Mouse (Mus musculus): ENCODE data around the gene Gm1673. TPM values are rescaled to one million over a fixed set of nuclear protein-coding genes. Genes with fewer than 3 reads are reported as not detected.

Gene Gm1673
- polyA plus RNA-seq, 1 experiment from 2014 or later, result 81.0 TPM

DNA sequence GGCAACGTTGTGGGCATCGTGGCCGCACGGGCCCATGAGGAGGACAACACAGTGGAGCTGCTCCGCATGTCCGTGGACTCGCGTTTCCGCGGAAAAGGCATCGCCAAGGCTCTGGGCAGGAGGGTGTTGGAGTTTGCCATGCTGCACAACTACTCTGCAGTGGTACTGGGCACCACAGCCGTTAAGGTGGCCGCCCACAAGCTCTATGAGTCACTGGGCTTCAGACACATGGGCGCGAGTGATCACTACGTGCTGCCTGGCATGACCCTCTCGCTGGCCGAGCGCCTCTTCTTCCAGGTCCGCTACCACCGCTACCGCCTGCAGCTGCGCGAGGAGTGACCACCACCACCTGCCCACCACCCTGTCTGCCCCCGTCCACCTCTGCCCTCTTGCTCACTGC lies 17.6 kb downstream of the Gm1673 start:
- Histone ChIP-seq H3K9me3 (ENCODE audit: control insufficient read depth, low read length) (no peaks in the 10 kb centered on the region), H3K27ac (replicated peaks; ENCODE audit: low read depth, low read length) (no peak overlapping the region), H3K36me3 (ENCODE audit: control insufficient read depth, insufficient read depth, low read length) (no peaks in the 10 kb centered on the region), H3K4me3 (ENCODE audit: low read depth, low read length) (no peak overlapping the region), H3K9ac (ENCODE audit: low read depth, low read length) (no peak overlapping the region), H3K4me1 (ENCODE audit: control insufficient read depth, insufficient read depth, low read length) (peaks cover 1% of the 10 kb centered on the region; the same call in 1 of the 2 replicates), H3K4me2 (ENCODE audit: low read depth, low read length) (no peak overlapping the region), H3K27me3 (replicated peaks; ENCODE audit: control insufficient read depth, insufficient read depth, low read length) (peaks cover 39% of the 10 kb centered on the region)
- no peak for DNase-seq (ENCODE audit: low spot score)
- WGBS, result 94% methylated on average over 25 of the region's 25 CpGs
- ATAC-seq (ENCODE audit: low read depth), result no peak

DNA sequence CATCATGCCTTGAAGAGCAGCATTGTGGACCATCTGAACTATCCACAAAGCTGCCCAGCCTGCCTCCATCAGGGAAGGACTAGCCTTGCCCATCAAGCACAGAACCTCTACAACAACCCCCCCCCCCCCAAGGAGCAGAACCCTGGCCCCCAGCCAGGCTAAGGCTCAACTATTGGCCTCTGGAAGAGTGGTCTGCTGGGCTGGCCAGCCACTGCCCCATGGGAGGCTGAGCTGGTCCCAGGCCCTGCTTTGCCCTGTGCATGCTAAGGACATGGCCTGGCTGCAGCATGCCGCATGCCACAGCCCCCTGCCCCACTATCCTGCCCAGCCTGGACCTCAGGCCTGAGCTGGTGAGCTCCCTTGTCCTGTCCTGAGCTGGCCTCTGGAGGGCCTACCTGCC lies 18.2 kb downstream of the Gm1673 start:
- Histone ChIP-seq H3K27me3 (replicated peaks; ENCODE audit: control insufficient read depth, insufficient read depth, low read length) (peaks cover 33% of the 10 kb centered on the region), H3K4me3 (ENCODE audit: low read depth, low read length) (no peak overlapping the region), H3K9me3 (ENCODE audit: control insufficient read depth, low read length) (no peaks in the 10 kb centered on the region), H3K27ac (replicated peaks; ENCODE audit: low read depth, low read length) (no peak overlapping the region), H3K36me3 (ENCODE audit: control insufficient read depth, insufficient read depth, low read length) (no peaks in the 10 kb centered on the region), H3K9ac (ENCODE audit: low read depth, low read length) (no peak overlapping the region), H3K4me2 (ENCODE audit: low read depth, low read length) (no peak overlapping the region), H3K4me1 (ENCODE audit: control insufficient read depth, insufficient read depth, low read length) (no peaks in the 10 kb centered on the region; the same call in 1 of the 2 replicates)
- WGBS, result no CpG with 5 or more reads among the region's 1 CpGs
- no peak for ATAC-seq (ENCODE audit: low read depth)
- no peak for DNase-seq (ENCODE audit: low spot score)

DNA sequence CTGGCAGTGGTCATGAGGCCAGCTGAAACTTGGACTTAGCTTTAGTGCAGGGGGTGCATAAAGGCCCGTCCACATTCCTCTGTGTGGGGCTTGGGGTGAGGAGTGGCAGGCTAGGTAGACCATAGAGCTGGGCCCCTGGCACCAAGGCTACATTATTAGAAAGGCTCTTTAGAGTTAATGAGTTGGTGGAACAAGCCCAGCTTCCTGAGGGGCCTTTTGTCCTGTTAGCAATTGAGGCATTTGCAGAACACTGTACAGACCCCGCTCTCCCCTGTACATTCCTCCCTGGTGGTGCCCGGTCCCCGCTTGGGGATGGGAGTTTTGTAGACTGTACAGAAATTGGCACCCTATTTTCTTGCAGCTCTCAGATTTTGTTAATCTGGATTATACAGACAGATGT lies 19.4 kb downstream of the Gm1673 start:
- H3K9ac ChIP-seq (ENCODE audit: low read depth, low read length), result no peak overlapping the region
- H3K27me3 ChIP-seq (replicated peaks; ENCODE audit: control insufficient read depth, insufficient read depth, low read length), result peaks cover 22% of the 10 kb centered on the region
- no peaks in the 10 kb centered on the region for H3K36me3 ChIP-seq (ENCODE audit: control insufficient read depth, insufficient read depth, low read length)
- ATAC-seq (ENCODE audit: low read depth) (no peak), DNase-seq (ENCODE audit: low spot score) (no peak)
- no peaks in the 10 kb centered on the region; the same call in 1 of the 2 replicates for H3K4me1 ChIP-seq (ENCODE audit: control insufficient read depth, insufficient read depth, low read length)
- no peak overlapping the region for H3K27ac ChIP-seq (replicated peaks; ENCODE audit: low read depth, low read length)
- no peak overlapping the region for H3K4me2 ChIP-seq (ENCODE audit: low read depth, low read length)
- H3K9me3 ChIP-seq (ENCODE audit: control insufficient read depth, low read length), result no peaks in the 10 kb centered on the region
- H3K4me3 ChIP-seq (ENCODE audit: low read depth, low read length), result no peak overlapping the region
- WGBS, result 88% methylated on average over 4 of the region's 4 CpGs

DNA sequence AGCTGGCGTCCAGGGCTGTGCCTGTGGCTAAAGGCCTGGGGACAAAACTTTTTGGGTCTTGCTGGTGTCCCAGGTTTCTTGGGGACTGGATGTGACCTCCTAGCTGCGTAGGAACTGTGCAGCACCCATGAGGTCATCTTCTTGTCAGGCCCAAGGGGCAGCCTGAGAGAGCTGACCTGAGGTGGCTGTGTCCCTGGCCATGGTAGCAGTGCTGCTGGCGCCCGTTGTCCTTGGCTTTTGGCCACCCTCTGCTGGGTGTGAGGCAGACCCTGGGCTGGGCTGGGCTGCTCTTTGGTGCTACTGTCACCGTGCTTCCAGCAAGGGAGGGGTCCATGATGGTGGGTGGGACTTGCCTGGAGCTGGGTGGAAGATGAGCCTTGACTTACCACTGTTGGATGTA lies 21.4 kb downstream of the Gm1673 start:
- Histone ChIP-seq H3K27me3 (replicated peaks; ENCODE audit: control insufficient read depth, insufficient read depth, low read length) (peaks cover 2% of the 10 kb centered on the region; the same call in 1 of the 2 replicates), H3K4me1 (ENCODE audit: control insufficient read depth, insufficient read depth, low read length) (no peaks in the 10 kb centered on the region), H3K27ac (replicated peaks; ENCODE audit: low read depth, low read length) (no peak overlapping the region), H3K4me3 (ENCODE audit: low read depth, low read length) (no peak overlapping the region), H3K9ac (ENCODE audit: low read depth, low read length) (no peak overlapping the region), H3K4me2 (ENCODE audit: low read depth, low read length) (no peak overlapping the region), H3K9me3 (ENCODE audit: control insufficient read depth, low read length) (no peaks in the 10 kb centered on the region), H3K36me3 (ENCODE audit: control insufficient read depth, insufficient read depth, low read length) (no peaks in the 10 kb centered on the region)
- ATAC-seq (ENCODE audit: low read depth) (no peak), DNase-seq (ENCODE audit: low spot score) (no peak)
- 83% methylated on average over 5 of the region's 5 CpGs for WGBS

DNA sequence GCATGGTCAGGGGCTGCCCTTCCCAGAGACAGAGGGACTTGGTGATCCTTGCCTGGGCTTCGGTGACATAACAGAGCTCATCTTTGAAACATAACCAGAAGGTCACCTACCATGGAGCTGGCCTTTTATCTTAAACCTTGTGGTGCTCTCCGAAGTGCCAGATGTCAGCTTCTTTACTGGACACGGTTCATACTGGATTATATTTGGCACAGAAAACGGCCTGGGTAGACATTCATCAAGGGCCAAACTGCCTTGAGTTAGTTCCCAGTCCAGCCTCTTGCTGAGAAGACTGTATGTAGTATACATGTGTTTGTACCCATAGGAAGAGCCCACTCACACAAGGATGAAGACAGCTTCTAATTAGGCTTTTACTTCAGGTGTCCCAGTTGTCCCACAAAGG lies 23.6 kb downstream of the Gm1673 start:
- Histone ChIP-seq H3K27me3 (replicated peaks; ENCODE audit: control insufficient read depth, insufficient read depth, low read length) (no peaks in the 10 kb centered on the region), H3K9ac (ENCODE audit: low read depth, low read length) (no peak overlapping the region), H3K36me3 (ENCODE audit: control insufficient read depth, insufficient read depth, low read length) (no peaks in the 10 kb centered on the region), H3K27ac (replicated peaks; ENCODE audit: low read depth, low read length) (no peak overlapping the region), H3K9me3 (ENCODE audit: control insufficient read depth, low read length) (no peaks in the 10 kb centered on the region), H3K4me2 (ENCODE audit: low read depth, low read length) (no peak overlapping the region), H3K4me1 (ENCODE audit: control insufficient read depth, insufficient read depth, low read length) (no peaks in the 10 kb centered on the region), H3K4me3 (ENCODE audit: low read depth, low read length) (no peak overlapping the region)
- 77% methylated on average over 4 of the region's 4 CpGs for WGBS
- DNase-seq (ENCODE audit: low spot score) (no peak), ATAC-seq (ENCODE audit: low read depth) (no peak)

DNA sequence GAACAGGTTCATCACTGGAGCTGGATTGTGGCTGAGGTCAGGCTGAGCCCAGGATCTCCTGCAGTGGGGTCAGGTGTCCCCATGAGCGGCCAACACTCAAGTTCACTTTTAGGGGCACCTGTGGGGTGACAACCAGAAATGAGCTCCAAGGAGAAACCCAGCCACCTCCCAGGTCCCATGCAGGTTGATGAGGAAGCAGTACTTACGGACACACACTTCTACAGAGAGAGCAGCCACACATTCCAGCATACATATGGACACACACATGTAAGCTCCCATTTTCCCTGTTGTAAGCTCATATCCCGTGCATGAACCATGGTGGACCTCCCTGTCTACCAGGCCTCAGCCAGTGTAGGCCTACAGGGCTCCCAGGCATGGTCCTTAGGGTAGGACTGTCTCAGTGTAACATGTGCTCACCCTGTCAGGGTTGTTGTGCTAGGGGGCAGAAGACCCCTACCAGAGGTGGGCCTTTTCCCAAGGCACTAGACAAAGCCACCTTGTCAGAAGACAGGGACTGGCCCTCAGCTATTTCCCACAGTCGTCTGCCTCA lies 24.2 kb downstream of the Gm1673 start:
- Histone ChIP-seq H3K4me1 (ENCODE audit: control insufficient read depth, insufficient read depth, low read length) (no peaks in the 10 kb centered on the region), H3K9me3 (ENCODE audit: control insufficient read depth, low read length) (no peaks in the 10 kb centered on the region), H3K4me3 (ENCODE audit: low read depth, low read length) (no peak overlapping the region), H3K4me2 (ENCODE audit: low read depth, low read length) (no peak overlapping the region), H3K9ac (ENCODE audit: low read depth, low read length) (no peak overlapping the region), H3K36me3 (ENCODE audit: control insufficient read depth, insufficient read depth, low read length) (no peaks in the 10 kb centered on the region), H3K27me3 (replicated peaks; ENCODE audit: control insufficient read depth, insufficient read depth, low read length) (no peaks in the 10 kb centered on the region), H3K27ac (replicated peaks; ENCODE audit: low read depth, low read length) (no peak overlapping the region)
- no peak for DNase-seq (ENCODE audit: low spot score)
- ATAC-seq (ENCODE audit: low read depth), result no peak
- 80% methylated on average over 4 of the region's 4 CpGs for WGBS

DNA sequence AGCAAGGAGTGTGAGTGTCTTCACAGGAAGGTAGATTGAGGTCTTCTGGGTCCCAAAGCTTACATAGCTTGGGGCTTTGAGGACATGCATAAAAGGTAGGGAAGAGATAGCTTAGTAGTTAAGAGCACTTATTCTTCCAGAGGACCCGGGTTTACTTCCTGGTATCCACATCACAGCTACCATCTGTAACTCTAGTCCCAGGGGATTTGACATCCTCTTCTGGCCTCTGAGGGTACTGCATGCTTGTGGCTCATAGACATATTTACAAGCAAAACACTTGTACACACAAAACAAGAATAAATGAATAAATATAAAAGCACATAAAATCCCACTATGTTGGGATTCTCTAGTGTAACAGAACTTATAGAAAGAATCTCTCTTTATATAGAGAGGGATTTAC lies 31.4 kb downstream of the Gm1673 start:
- ATAC-seq (ENCODE audit: low read depth) (no peak), DNase-seq (ENCODE audit: low spot score) (no peak)
- Histone ChIP-seq H3K27me3 (replicated peaks; ENCODE audit: control insufficient read depth, insufficient read depth, low read length) (no peaks in the 10 kb centered on the region), H3K4me3 (ENCODE audit: low read depth, low read length) (no peak overlapping the region), H3K9ac (ENCODE audit: low read depth, low read length) (no peak overlapping the region), H3K4me1 (ENCODE audit: control insufficient read depth, insufficient read depth, low read length) (no peaks in the 10 kb centered on the region), H3K27ac (replicated peaks; ENCODE audit: low read depth, low read length) (no peak overlapping the region), H3K9me3 (ENCODE audit: control insufficient read depth, low read length) (no peaks in the 10 kb centered on the region), H3K36me3 (ENCODE audit: control insufficient read depth, insufficient read depth, low read length) (no peaks in the 10 kb centered on the region), H3K4me2 (ENCODE audit: low read depth, low read length) (no peak overlapping the region)
- 50% methylated on average over 1 of the region's 1 CpGs for WGBS

DNA sequence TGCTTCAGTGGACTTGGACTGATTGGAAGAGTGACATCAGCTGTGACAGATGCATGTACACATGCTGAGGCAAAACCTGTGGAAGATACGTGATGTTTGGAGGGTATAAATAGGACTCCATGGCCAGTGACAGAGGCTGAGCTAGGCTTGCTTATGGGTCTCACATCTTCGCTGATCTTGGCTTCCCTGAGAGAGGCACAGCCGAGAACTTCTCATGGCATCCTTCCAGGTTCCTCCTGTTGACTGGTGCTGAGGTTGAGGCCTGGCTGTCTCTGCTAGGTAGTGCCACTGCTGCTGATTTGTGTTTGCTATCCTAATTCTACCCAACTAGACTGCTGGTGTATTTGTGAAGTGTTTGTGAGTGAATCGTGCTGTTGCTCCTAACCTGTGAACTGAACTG lies 35.7 kb downstream of the Gm1673 start:
- 77% methylated on average over 4 of the region's 4 CpGs for WGBS
- Histone ChIP-seq H3K36me3 (ENCODE audit: control insufficient read depth, insufficient read depth, low read length) (no peaks in the 10 kb centered on the region), H3K4me1 (ENCODE audit: control insufficient read depth, insufficient read depth, low read length) (no peaks in the 10 kb centered on the region), H3K27ac (replicated peaks; ENCODE audit: low read depth, low read length) (no peak overlapping the region), H3K4me3 (ENCODE audit: low read depth, low read length) (no peak overlapping the region), H3K9me3 (ENCODE audit: control insufficient read depth, low read length) (no peaks in the 10 kb centered on the region), H3K27me3 (replicated peaks; ENCODE audit: control insufficient read depth, insufficient read depth, low read length) (no peaks in the 10 kb centered on the region), H3K4me2 (ENCODE audit: low read depth, low read length) (no peak overlapping the region), H3K9ac (ENCODE audit: low read depth, low read length) (no peak overlapping the region)
- ATAC-seq (ENCODE audit: low read depth) (no peak), DNase-seq (ENCODE audit: low spot score) (no peak)

DNA sequence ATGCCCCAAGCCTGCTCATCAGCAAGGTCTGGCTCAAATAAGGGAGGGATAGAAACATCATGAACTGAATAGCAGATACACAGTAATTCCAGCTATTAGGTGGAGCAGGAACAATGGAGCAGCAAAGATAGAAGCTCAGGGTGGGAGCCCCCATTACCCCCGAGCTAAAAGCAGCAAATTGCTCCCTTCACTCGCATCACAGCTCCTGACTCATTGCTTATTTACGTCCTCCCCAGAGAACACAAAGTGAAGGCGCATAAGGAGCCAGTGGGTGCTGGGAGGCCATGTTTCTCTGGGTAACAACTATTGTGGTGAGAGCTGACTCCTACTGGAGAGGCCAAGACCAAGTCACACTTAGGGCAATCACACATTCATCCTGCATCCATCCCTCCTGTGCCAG lies 46.9 kb downstream of the Gm1673 start:
- H3K9ac ChIP-seq (ENCODE audit: low read depth, low read length), result no peak overlapping the region
- no peaks in the 10 kb centered on the region for H3K27me3 ChIP-seq (replicated peaks; ENCODE audit: control insufficient read depth, insufficient read depth, low read length)
- H3K4me3 ChIP-seq (ENCODE audit: low read depth, low read length), result no peak overlapping the region
- no peak for ATAC-seq (ENCODE audit: low read depth)
- H3K4me1 ChIP-seq (ENCODE audit: control insufficient read depth, insufficient read depth, low read length), result no peaks in the 10 kb centered on the region
- H3K4me2 ChIP-seq (ENCODE audit: low read depth, low read length), result no peak overlapping the region
- no peak for DNase-seq (ENCODE audit: low spot score)
- no peak overlapping the region for H3K27ac ChIP-seq (replicated peaks; ENCODE audit: low read depth, low read length)
- no peaks in the 10 kb centered on the region for H3K36me3 ChIP-seq (ENCODE audit: control insufficient read depth, insufficient read depth, low read length)
- H3K9me3 ChIP-seq (ENCODE audit: control insufficient read depth, low read length), result no peaks in the 10 kb centered on the region
- WGBS, result 64% methylated on average over 4 of the region's 4 CpGs

Data from embryonic facial prominence, embryonic 14.5 days (tissue).